Mouse (Mus musculus): ENCODE results near the gene Satb2. TPM values are rescaled to one million over a fixed set of nuclear protein-coding genes. Genes with fewer than 3 reads are reported as not detected.

Satb2 gene
- total RNA-seq (2022): 10 to 100 TPM; 56.2 to 62.9 (median 59.9) TPM

DNA sequence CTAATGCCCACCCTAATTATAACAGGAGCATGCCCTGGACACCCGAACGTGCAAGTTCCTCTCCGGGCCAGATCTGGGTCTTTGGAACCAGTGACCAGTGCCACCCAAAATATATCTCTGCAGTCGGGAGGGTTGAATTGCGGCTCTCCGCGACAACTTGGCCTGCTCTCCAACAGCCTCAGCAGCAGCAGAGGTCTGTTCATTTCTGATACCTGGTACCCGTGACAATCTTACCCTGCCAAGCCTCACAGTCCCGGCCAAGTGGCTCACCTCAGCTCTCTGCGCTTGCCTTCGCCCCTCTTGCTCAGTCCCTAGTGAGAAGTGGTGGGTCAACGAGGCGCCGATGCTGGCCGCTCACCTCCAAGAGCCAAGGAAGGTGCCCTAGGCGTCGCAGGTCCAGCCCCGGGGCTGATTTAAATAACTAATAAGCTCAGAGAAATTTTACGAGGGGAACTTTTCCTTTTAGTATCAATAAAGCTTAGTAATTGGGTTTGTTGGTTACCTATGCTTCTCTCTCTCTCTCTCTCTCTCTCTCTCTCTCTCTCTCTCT lies at the start of gene Satb2:
TSS of gene Satb2 (minus strand) at position 500 of the 550 bp plus-strand sequence.
- DNase-seq (ENCODE audit: low spot score in 2 of 2): no peak

DNA sequence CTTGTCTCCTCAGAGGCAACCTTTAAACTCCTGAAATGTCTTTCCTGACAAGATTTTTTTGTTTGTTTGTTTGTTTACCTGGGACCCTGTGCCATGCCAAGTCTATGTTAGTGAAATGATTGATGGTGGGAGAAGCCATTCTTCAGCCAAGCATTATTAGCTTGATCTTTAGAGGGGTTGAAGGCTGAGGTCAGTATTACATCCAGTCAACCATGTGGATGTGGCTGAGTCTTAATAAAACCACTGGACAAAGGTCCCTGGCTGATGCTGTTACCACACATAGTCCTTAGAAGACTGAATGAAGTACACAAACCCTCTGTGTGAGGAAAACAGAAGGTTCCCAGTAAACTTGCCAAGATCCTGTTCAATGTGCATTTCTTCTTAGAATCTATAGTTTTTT lies 40.5 kb upstream of the Satb2 start:
- no peak for DNase-seq (ENCODE audit: low spot score in 2 of 2)

- DNase-seq (ENCODE audit: low spot score in 2 of 2): no peak
Observed at GRCm38 (mm10) chr1:57013856-57014255, 35.4 kb upstream of the Satb2 start.

DNA sequence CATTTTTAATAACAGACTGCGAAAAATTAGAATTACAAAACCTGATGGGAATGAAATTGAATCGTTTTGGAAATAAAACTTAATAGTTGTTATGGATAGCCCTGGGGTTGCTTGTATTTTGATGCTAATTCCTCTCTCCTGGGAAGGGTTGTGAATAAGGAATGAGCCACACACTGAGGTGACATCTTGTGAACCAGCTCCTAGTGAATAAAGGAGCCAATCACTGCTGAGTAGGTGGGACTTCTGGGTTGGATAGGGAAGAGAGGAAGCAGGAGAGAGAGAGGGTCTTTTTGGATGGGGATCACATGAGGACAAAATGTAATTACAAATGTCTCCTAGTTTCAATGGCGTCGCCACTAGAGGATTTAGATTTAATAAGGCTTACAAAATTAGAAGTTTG lies 30.7 kb upstream of the Satb2 start:
- DNase-seq (ENCODE audit: low spot score in 2 of 2): no peak

DNA sequence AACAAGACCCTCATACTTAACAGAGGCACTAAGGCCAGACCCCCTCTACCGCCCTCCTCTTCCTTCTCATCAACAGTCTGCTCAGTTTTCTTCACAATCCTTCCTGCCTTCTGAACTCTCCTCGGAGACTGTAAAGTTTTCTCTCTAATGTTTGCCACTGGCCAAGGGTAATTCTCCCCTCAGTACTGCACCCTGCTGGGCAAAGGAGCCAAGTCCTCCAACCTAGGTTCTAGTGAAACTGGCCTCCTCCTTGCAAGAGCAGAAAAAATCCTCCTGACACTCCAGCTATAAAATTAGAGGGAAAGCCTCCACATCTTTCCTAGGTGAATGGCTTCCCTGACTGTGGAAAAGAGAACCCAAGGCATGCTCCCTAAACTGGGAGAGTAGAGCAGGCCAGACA lies 16.6 kb upstream of the Satb2 start:
- DNase-seq (ENCODE audit: low spot score in 2 of 2): no peak

DNA sequence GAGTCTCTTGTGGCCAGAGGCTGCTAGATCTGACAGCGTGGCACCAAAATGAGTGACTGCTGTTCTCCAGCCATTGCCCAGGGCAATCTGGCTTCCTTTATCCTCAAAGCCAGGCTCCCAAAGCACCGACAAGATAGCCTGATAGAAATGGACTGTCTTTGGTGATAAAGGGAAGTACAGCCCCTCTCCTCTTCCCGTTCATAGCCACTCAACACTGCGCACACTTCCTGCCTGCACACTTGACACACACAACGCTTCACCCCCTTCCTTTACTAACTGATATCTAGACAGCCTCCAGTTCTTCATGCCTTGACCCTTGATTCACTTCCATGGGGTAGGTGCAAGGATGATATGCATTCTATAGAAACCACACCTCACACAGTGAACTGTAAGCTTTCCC lies 13.9 kb upstream of the Satb2 start:
- no peak for DNase-seq (ENCODE audit: low spot score in 2 of 2)

DNA sequence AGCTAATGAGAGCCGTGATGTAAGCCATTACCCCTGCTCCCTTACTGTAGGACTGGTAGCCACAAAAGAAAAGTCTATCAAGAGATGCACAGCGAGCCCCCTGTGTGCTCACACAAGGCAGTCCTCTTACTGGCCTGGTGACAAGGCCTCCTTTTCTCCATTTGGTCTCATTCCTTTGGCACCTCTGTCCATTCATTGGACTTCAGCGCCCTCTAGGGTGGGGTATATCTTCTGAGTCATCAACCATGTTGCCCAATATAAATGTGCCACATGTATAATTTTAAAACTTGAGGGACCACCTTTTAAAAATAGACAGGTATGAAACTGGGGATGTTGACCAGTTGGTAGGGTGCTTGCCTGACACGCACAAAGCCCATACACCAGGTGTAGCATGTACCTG lies 13.2 kb upstream of the Satb2 start:
- no peak for DNase-seq (ENCODE audit: low spot score in 2 of 2)

DNA sequence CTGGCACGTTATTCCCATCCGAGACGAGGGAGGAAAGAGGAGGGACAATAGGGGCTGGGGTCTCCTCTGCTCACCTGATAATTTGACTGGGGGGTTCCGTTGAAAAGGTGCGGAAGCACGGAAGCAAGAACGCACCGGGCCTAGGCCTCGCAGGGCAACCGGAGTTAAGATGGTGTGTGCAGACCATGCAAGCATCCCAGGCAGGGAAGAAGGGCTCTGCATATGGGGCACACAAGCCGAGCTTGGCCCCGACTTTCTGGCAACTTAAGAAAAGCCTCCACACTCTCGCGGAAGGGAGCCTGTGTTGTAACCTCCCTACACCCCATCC lies 6.0 kb upstream of the Satb2 start:
- DNase-seq (ENCODE audit: low spot score in 2 of 2): no peak

DNA sequence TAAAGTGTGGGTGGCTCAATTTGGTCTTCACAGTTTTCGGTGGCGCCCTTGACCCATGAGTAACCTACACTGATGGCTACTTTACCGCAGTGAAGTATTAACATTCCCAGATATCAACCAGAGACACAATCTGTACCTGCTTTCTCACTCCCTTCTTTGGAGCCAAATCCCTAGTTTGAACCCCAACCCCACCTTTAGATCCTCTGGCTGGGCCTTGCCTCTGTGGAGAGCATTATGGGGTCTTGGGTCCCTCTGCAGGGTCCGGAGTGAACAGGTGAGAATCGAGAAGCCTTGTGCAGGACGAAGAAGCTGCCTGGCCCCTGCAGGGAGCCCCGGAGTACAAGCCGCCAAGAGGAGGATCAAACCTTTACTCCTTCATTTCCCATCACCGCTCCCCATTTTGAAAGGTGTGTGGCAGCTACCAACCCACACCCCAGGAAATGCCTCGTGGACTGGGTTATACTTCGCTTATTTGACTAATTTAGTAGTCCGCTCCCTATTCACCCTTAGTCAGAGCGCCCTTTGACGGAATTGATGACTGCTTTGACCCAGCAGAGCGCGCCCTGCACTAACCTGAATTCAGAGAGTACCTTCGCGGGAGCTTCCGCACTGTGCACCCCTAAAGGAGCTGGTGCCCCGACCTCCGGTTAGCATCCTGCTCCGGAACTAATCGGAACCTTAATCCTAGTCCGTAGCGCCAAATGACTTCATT lies 5.5 kb upstream of the Satb2 start:
- DNase-seq (ENCODE audit: low spot score in 2 of 2): no peak

GRCm38 (mm10) chr1:56983100-56983590 lies 4.7 kb upstream of the Satb2 start:
- no peak for DNase-seq (ENCODE audit: low spot score in 2 of 2)

DNA sequence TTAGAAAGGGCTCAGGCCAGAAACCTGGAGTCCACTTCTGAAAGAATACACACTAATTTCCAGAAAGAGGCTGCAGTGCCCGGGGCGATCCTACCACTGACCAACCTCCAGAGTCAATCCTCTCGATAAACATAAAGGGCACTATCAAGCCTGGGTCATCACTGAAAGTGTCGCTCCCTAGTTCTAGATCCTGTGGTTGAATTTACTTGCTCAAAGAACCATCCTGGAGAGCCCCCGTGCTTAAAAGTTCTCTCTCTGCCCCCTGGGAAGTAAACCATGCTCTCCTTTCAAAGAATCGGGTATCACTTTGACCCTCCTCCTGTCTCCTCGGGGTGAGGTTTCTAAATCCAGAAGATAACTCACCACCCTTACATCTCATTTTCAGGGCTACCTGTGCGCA lies 4.2 kb upstream of the Satb2 start:
- DNase-seq (ENCODE audit: low spot score in 2 of 2): no peak

- DNase-seq (ENCODE audit: low spot score in 2 of 2): no peak
Observed at GRCm38 (mm10) chr1:56981947-56982555, 3.6 kb upstream of the Satb2 start.

- DNase-seq (ENCODE audit: low spot score in 2 of 2): no peak
Observed at GRCm38 (mm10) chr1:56981508-56981907, 3.1 kb upstream of the Satb2 start.

- DNase-seq (ENCODE audit: low spot score in 2 of 2): no peak
Observed at GRCm38 (mm10) chr1:56980631-56981275, 2.3 kb upstream of the Satb2 start.

GRCm38 (mm10) chr1:56979531-56980395 lies 1.3 kb upstream of the Satb2 start:
- DNase-seq (ENCODE audit: low spot score in 2 of 2): no peak

DNA sequence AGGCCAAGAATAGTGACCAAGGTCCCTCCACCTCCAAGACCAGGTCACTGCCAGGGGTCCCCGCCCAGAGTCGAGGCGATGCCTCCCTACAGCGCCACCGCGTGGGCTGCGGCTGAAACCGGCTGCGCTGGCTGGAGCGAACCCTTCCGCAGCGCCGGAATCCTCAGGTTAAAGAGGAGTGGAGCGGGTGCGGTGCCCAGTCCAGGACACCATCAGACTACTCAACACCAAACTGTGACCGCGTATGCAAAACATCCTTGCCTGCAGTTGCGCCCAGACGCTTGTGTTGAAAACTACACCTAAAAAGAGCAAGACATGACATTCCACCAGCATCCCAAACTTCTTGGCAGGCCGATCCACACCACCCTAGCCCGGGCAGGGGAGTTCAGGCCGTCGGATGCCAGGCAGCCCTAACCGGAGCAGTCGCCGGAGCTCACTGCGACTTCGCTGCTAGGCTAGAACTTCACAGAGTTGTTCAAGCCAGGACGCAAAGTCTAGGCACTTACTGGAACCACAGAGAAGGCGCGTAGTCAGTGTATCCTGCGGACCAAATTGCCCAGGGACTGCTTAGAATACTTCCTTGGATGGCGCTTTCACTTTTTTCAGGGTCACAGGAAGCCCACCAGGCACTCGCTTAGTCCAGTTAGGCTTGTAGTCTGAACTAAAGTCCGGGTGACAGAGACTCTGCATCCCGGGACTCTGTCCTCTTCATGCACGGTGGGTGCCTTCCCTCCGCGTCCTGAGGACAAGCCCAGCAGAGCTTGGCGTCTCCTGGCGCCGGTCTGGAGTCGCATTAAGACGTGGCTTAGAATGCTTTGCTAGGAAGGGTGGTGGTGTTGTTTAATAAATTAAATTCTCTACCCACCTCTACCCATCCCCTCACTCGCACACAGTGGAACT lies 999 bp downstream of the Satb2 start:
- DNase-seq (ENCODE audit: low spot score in 2 of 2): peak in 1 of 2 experiments; percentile 52

GRCm38 (mm10) chr1:56976825-56977104 lies 1.7 kb downstream of the Satb2 start:
- no peak for DNase-seq (ENCODE audit: low spot score in 2 of 2)

DNA sequence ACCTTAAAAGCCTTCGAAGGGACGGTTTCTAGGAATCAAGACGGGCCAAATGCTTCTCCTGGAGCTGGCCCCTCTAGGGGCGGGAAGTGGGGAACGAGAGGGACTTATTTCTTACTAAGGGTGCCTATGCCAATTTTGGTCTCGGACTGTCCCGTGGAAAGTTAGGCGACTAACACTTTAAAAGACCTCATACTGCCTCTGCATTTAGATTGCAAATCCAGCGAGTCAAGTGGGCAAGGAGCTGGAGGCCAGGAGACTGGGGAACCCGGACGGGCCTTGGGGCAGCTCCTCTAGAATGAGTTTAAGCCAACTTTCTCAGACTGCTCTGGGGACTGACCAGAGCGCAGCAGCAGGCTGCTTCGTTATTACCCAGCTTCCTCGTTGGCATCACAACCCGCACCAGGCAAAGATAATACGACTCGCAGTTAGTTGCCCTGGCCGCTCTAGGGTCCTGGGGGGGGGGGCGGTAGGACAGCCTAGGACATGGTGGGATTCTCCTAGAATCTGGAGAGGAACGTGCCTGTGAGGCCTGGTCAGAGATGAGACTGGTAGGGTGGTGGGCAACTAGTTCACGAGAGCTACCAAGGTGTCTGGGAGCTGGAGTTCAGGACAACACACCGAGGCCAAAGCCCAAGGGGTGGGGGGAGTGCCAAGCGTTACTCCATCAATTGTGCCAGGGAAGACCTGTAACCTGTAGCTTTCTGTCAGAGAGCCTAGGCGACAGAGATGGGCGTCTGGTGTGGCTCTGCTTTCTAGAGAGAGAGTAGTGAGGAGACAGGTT lies 2.2 kb downstream of the Satb2 start:
- no peak for DNase-seq (ENCODE audit: low spot score in 2 of 2)

- DNase-seq (ENCODE audit: low spot score in 2 of 2): no peak
Observed at GRCm38 (mm10) chr1:56975546-56975945, 2.9 kb downstream of the Satb2 start.

GRCm38 (mm10) chr1:56974187-56974586 lies 4.3 kb downstream of the Satb2 start:
- DNase-seq (ENCODE audit: low spot score in 2 of 2): no peak
